Mouse (Mus musculus) spleen, adult 2 months (tissue): Measurements from ENCODE around the gene Srgap2.

ENCODE experiments used
- CTCF ChIP-seq: fragments of 200-500 bp; IDR thresholded peaks from 2 replicates; pipeline ENCODE4 v1.5.1; 2011; ENCODE audit warnings: mild to moderate bottlenecking, inconsistent platforms; ENCODE audit not compliant: insufficient read depth, insufficient read length, insufficient replicate concordance; ENCODE audit errors: extremely low read depth
- POLR2A ChIP-seq: fragments of 200-500 bp; IDR thresholded peaks from 2 replicates; pipeline ENCODE4 v1.6.1; 2011; ENCODE audit warnings: low read depth, low read length, inconsistent platforms

- TF ChIP-seq CTCF = no peak
- TF ChIP-seq POLR2A = no peak
Measured at GRCm38 (mm10) chr1:131346916-131347555, 180.1 kb downstream of the Srgap2 start.
